Mouse (Mus musculus) neural tube, embryonic 11.5 days (tissue): ENCODE measurements around the gene March2. TPM values are rescaled to one million over a fixed set of nuclear protein-coding genes. Genes with fewer than 3 reads are reported as not detected.

Experiments
- ATAC-seq: fragments of 200-750 bp; cut with Nextera tagmentation; 2 replicates; pipeline ENCODE4 v1.8.0; 2017; ENCODE audit warnings: moderate number of reproducible peaks, mild to moderate bottlenecking, moderate TSS enrichment, moderate library complexity; ENCODE audit not compliant: insufficient read depth, low FRiP score, low TSS enrichment
- DNase-seq: peaks from one replicate; pipeline ENCODE4 v3.0.0-alpha.2; 2015; ENCODE audit warnings: low spot score
- H3K27ac ChIP-seq: fragments of 300-500 bp; sonication (generic); 2 replicates; pipeline ENCODE4 v1.5.1; 2014; ENCODE audit warnings: low read depth, mild to moderate bottlenecking, low read length
- H3K27me3 ChIP-seq: fragments of 300-500 bp; sonication (generic); 2 replicates; pipeline ENCODE4 v1.6.1; 2014; ENCODE audit warnings: mild to moderate bottlenecking, low read length, mixed read lengths; ENCODE audit not compliant: control insufficient read depth, insufficient read depth
- H3K36me3 ChIP-seq: fragments of 300-500 bp; sonication (generic); 2 replicates; pipeline ENCODE4 v1.6.1; 2014; ENCODE audit warnings: mild to moderate bottlenecking, low read length, moderate library complexity, mixed read lengths; ENCODE audit not compliant: control insufficient read depth, insufficient read depth
- H3K4me1 ChIP-seq: fragments of 300-500 bp; sonication (generic); 2 replicates; pipeline ENCODE4 v1.6.1; 2014; ENCODE audit warnings: low read length, mixed read lengths; ENCODE audit not compliant: control insufficient read depth, insufficient read depth
- H3K4me2 ChIP-seq: fragments of 300-500 bp; sonication (generic); 2 replicates; pipeline ENCODE4 v1.6.1; 2014; ENCODE audit warnings: low read depth, mild to moderate bottlenecking, moderate library complexity
- H3K4me3 ChIP-seq: fragments of 300-500 bp; sonication (generic); 2 replicates; pipeline ENCODE4 v1.5.1; 2014; ENCODE audit warnings: low read depth, low read length
- H3K9ac ChIP-seq: fragments of 300-500 bp; sonication (generic); 2 replicates; pipeline ENCODE4 v1.6.1; 2014; ENCODE audit warnings: mild to moderate bottlenecking, low read length
- H3K9me3 ChIP-seq: fragments of 300-500 bp; sonication (generic); 2 replicates; pipeline ENCODE4 v1.6.1; 2016; ENCODE audit warnings: low read length; ENCODE audit not compliant: control insufficient read depth
- WGBS: fragments of 180-500 bp; shearing (Covaris S2); extraction: QIAGEN DNeasy Blood & Tissue Kit; methylation state at CpG from one replicate; pipeline ENCODE4 v1.1.7; 2014; 5-methylcytosine and 5-hydroxymethylcytosine counted together
- polyA plus RNA-seq: library from polyadenylated mRNA; unstranded; fragments of >200 nt; fragmentation: Nextera tagmentation; extraction: Ambion mirVana; gene quantifications from 2 replicates; pipeline ENCODE4 v1.2.1, GENCODE M21; 2014

Gene March2
- polyA plus RNA-seq, 1 experiment from 2014 or later = 43.8 TPM

GRCm38 (mm10) chr17:33675452-33675851 lies 43.0 kb downstream of the March2 start:
- Histone ChIP-seq H3K27me3 (no peaks in the 10 kb centered on the region), H3K4me1 (no peaks in the 10 kb centered on the region), H3K4me2 (no peak overlapping the region), H3K4me3 (no peak overlapping the region), H3K9ac (no peak overlapping the region), H3K27ac (no peak overlapping the region), H3K36me3 (peaks cover 3% of the 10 kb centered on the region; the same call in 1 of the 2 replicates), H3K9me3 (no peaks in the 10 kb centered on the region)
- DNase-seq (no peak), ATAC-seq (no peak)

GRCm38 (mm10) chr17:33673837-33674236 lies 44.6 kb downstream of the March2 start:
- no peak overlapping the region for H3K4me3 ChIP-seq
- no peak for DNase-seq
- H3K9ac ChIP-seq = no peak overlapping the region
- ATAC-seq = no peak
- no peak overlapping the region for H3K4me2 ChIP-seq
- H3K27ac ChIP-seq = no peak overlapping the region
- WGBS = 69% methylated on average over 1 of the region's 1 CpGs
- H3K9me3 ChIP-seq = no peaks in the 10 kb centered on the region
- no peaks in the 10 kb centered on the region for H3K27me3 ChIP-seq
- H3K4me1 ChIP-seq = no peaks in the 10 kb centered on the region
- H3K36me3 ChIP-seq = peaks cover 3% of the 10 kb centered on the region; the same call in 1 of the 2 replicates

- DNase-seq (no peak), ATAC-seq (no peak)
- no peak overlapping the region for H3K27ac ChIP-seq
- no peaks in the 10 kb centered on the region for H3K4me1 ChIP-seq
- H3K9ac ChIP-seq = no peak overlapping the region
- H3K4me3 ChIP-seq = no peak overlapping the region
- no peak overlapping the region for H3K4me2 ChIP-seq
- no peaks in the 10 kb centered on the region for H3K9me3 ChIP-seq
- no peaks in the 10 kb centered on the region; the same call in 1 of the 2 replicates for H3K36me3 ChIP-seq
- 90% methylated on average over 3 of the region's 3 CpGs for WGBS
- no peaks in the 10 kb centered on the region for H3K27me3 ChIP-seq
Observed at GRCm38 (mm10) chr17:33669681-33670080, 48.8 kb downstream of the March2 start.

- peaks cover 2% of the 10 kb centered on the region; the same call in 1 of the 2 replicates for H3K36me3 ChIP-seq
- no peak for ATAC-seq
Observed at GRCm38 (mm10) chr17:33666813-33667212, 51.7 kb downstream of the March2 start.

GRCm38 (mm10) chr17:33649781-33650475 lies 68.5 kb downstream of the March2 start:
- H3K27me3 ChIP-seq = no peaks in the 10 kb centered on the region
- 97% methylated on average over 34 of the region's 34 CpGs for WGBS
- DNase-seq (no peak), ATAC-seq (no peak)
- H3K9me3 ChIP-seq = no peaks in the 10 kb centered on the region
- no peak overlapping the region for H3K4me2 ChIP-seq
- no peaks in the 10 kb centered on the region for H3K4me1 ChIP-seq
- H3K36me3 ChIP-seq = peaks cover 28% of the 10 kb centered on the region
- no peak overlapping the region for H3K4me3 ChIP-seq
- H3K27ac ChIP-seq = no peak overlapping the region
- H3K9ac ChIP-seq = no peak overlapping the region

More at GRCm38 (mm10) chr17:33666813-33667212, 51.7 kb downstream of the March2 start:
- H3K9ac ChIP-seq = no peak overlapping the region
- no peak overlapping the region for H3K4me3 ChIP-seq
- H3K4me2 ChIP-seq = no peak overlapping the region
- no peaks in the 10 kb centered on the region for H3K27me3 ChIP-seq
- no peak overlapping the region for H3K27ac ChIP-seq
- no peaks in the 10 kb centered on the region for H3K9me3 ChIP-seq
- no peak for DNase-seq
- 94% methylated on average over 3 of the region's 3 CpGs for WGBS
- H3K4me1 ChIP-seq = no peaks in the 10 kb centered on the region

- 92% methylated on average over 8 of the region's 8 CpGs for WGBS
- peaks cover 25% of the 10 kb centered on the region for H3K36me3 ChIP-seq
- H3K27ac ChIP-seq = no peak overlapping the region
- no peaks in the 10 kb centered on the region for H3K4me1 ChIP-seq
- DNase-seq (no peak), ATAC-seq (no peak)
- no peak overlapping the region for H3K4me2 ChIP-seq
- no peak overlapping the region for H3K4me3 ChIP-seq
- H3K9ac ChIP-seq = no peak overlapping the region
- H3K9me3 ChIP-seq = no peaks in the 10 kb centered on the region
- no peaks in the 10 kb centered on the region for H3K27me3 ChIP-seq
Observed at GRCm38 (mm10) chr17:33645073-33645472, 73.4 kb downstream of the March2 start.

GRCm38 (mm10) chr17:33644068-33644467 lies 74.4 kb downstream of the March2 start:
- Histone ChIP-seq H3K9me3 (no peaks in the 10 kb centered on the region), H3K9ac (no peak overlapping the region), H3K27me3 (no peaks in the 10 kb centered on the region), H3K4me1 (no peaks in the 10 kb centered on the region), H3K4me2 (no peak overlapping the region), H3K4me3 (no peak overlapping the region), H3K27ac (no peak overlapping the region), H3K36me3 (peaks cover 16% of the 10 kb centered on the region)
- DNase-seq (no peak), ATAC-seq (no peak)
- 91% methylated on average over 4 of the region's 4 CpGs for WGBS

- ATAC-seq (no peak), DNase-seq (no peak)
- H3K9me3 ChIP-seq = no peaks in the 10 kb centered on the region
- no peak overlapping the region for H3K4me2 ChIP-seq
- no peak overlapping the region for H3K4me3 ChIP-seq
- H3K9ac ChIP-seq = no peak overlapping the region
- no peak overlapping the region for H3K27ac ChIP-seq
- WGBS = 67% methylated on average over 6 of the region's 6 CpGs
- H3K4me1 ChIP-seq = no peaks in the 10 kb centered on the region
- H3K27me3 ChIP-seq = no peaks in the 10 kb centered on the region
- H3K36me3 ChIP-seq = peaks cover 7% of the 10 kb centered on the region
Observed at GRCm38 (mm10) chr17:33639743-33640142, 78.7 kb downstream of the March2 start.

- Histone ChIP-seq H3K9me3 (no peaks in the 10 kb centered on the region), H3K27ac (no peak within 1 kb of the TSS), H3K4me2 (no peak within 1 kb of the TSS), H3K9ac (no peak within 1 kb of the TSS), H3K4me3 (no peak within 1 kb of the TSS), H3K36me3 (no peaks in the 10 kb centered on the region), H3K4me1 (no peaks in the 10 kb centered on the region), H3K27me3 (no peaks in the 10 kb centered on the region)
- WGBS = 84% methylated on average over 4 of the region's 4 CpGs
- DNase-seq (no peak), ATAC-seq (no peak)
Observed at GRCm38 (mm10) chr17:33637516-33638276, 80.8 kb downstream of the March2 start, which contains the start of gene Pram1. Gene Pram1 (plus strand): TSS chr17:33638056.
